Mouse (Mus musculus) MEL (cell line): ENCODE results near the gene Sec16b.

Experiments used
- CTCF ChIP-seq, 3 experiments: IDR thresholded peaks in 2 of 3; conservative IDR thresholded peaks in 1 of 3; 2 replicates each; pipeline ENCODE4 v1.5.1; 2011 to 2012; ENCODE audit warnings: low read length in 3 of 3, low read depth in 2 of 3, mild to moderate bottlenecking in 2 of 3, improper control_type of control experiment in 1 of 3, inconsistent platforms in 1 of 3, mixed read lengths in 1 of 3, moderate library complexity in 1 of 3; ENCODE audit not compliant: control insufficient read depth in 1 of 3, insufficient read depth in 1 of 3, poor library complexity in 1 of 3, severe bottlenecking in 1 of 3
- E2F4 ChIP-seq: IDR thresholded peaks from 2 replicates; pipeline ENCODE4 v1.6.1; 2011; ENCODE audit warnings: low read depth, low read length, improper control_type of control experiment, borderline replicate concordance
- GABPA ChIP-seq: IDR thresholded peaks from 2 replicates; pipeline ENCODE4 v1.6.1; 2012; ENCODE audit warnings: low read depth, mild to moderate bottlenecking, inconsistent platforms, low read length, improper control_type of control experiment, moderate library complexity
- MAFK ChIP-seq: IDR thresholded peaks from 2 replicates; pipeline ENCODE4 v1.6.1; 2011; ENCODE audit warnings: low read depth, mild to moderate bottlenecking, low read length, improper control_type of control experiment, borderline replicate concordance
- SMC3 ChIP-seq: IDR thresholded peaks from 2 replicates; pipeline ENCODE4 v1.6.1; 2011; ENCODE audit warnings: low read depth, low read length, improper control_type of control experiment

DNA sequence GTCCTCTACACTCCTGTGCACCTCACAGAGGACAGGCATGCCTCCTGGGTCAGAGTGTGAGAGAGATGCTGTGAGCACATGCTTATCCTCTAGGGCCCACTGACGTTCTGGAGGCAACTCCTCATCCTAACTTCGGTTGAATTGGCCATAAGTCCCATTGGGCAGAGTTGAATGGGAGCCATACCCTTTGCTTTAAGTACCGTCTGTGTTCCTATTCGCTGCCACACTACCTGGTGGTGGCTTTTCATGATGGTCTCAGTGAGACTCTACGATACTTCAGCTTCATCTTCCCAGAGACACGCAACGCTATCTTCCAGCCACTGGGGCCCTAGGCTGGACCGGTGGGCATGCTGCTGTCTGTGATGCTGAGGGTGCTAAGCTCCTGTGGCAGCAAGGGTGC lies 38.5 kb downstream of the Sec16b start:
- TF ChIP-seq MAFK, result no peak
- TF ChIP-seq E2F4, result no peak
- no peak for TF ChIP-seq GABPA
- TF ChIP-seq SMC3, result no peak
- TF ChIP-seq CTCF (IDR thresholded peaks at IDR 0.05 in 2 of 3, conservative IDR thresholded peaks at IDR 0.05 in 1 of 3; ENCODE audit: control insufficient read depth in 1 of 3, insufficient read depth in 1 of 3, low read depth in 2 of 3, low read length in 3 of 3, poor library complexity in 1 of 3, severe bottlenecking in 1 of 3), result no peak
